Mouse (Mus musculus): ENCODE results near the gene Rnf13. TPM values are rescaled to one million over a fixed set of nuclear protein-coding genes. Genes with fewer than 3 reads are reported as not detected.

The Rnf13 gene
- polyA plus RNA-seq, 1 experiment = 151 TPM

DNA sequence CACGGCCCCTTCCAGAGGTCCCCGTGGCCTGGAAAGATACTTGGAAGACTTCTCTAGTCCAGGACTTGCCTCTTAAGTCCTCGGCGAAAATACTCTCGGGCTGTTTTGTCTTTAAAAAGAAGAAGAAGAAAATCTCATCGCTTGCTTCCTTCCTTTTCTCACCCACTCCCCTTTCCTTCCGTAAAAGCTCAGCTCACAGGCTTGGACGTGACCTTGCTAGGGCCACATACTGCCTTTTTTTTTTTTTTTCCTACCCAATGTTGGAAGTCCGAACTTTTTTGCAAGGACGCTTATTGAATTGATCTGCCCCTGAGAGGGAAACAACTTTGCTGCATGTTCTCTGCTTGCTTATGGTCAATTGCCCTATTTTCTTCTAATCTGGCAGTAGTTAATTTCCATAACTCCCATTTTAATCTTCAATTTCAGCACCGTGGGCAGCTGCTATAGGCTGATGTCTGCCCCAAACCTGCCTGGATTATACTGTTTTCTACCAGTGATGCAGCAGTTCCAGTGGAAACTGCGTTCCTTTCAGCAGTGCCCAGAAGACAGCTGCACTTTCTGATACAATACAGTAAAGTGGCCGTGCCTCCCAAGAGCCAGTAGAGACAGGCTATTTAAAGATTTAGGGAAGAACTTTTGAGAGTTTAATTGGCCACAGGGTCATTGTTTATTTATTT, 695 bp downstream of the Rnf13 start:
- H3K36me3 ChIP-seq (ENCODE audit: control insufficient read depth, insufficient read depth, low read length) = no peaks in the 10 kb centered on the region
- peak; percentile 4 for DNase-seq
- TF ChIP-seq POLR2A (IDR thresholded peaks at IDR 0.05; ENCODE audit: low read depth, low read length) = no peak
- no peak for TF ChIP-seq CTCF (conservative IDR thresholded peaks at IDR 0.05; ENCODE audit: insufficient read depth, insufficient read length, low read depth, low read length)
- peak overlapping the region; percentile 77 for H3K27ac ChIP-seq (ENCODE audit: insufficient read depth, low read depth, low read length)
- under 1% methylated on average over 13 of the region's 13 CpGs for WGBS
- H3K4me3 ChIP-seq (ENCODE audit: insufficient read depth, low read depth, low read length) = peak overlapping the region; percentile 72
- H3K27me3 ChIP-seq (replicated peaks; ENCODE audit: control insufficient read depth, insufficient read depth, low read length) = no peaks in the 10 kb centered on the region
- H3K4me1 ChIP-seq (ENCODE audit: control insufficient read depth, insufficient read depth, low read length) = peaks cover 3% of the 10 kb centered on the region; the same call in 1 of the 2 replicates

DNA sequence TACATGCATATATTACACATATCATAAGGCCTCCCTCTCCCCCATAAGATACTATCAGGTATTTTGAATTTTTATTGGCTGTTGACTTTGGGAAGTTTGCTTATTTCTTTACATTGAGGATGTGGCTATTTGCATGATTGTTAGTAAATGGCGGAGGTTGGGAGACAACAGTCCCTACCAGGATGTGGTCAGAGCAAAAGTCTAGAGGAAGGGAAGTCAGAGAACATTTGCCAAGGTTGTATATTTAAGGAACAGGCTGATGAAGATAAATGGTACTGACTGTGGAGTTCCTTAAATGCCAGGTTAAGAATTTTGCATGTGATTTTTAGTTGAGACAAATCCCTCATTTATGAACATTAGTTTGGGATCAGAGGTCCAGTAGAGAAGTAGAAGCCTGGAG, 4.0 kb downstream of the Rnf13 start:
- Histone ChIP-seq H3K27ac (ENCODE audit: insufficient read depth, low read depth, low read length) (no peak overlapping the region), H3K36me3 (ENCODE audit: control insufficient read depth, insufficient read depth, low read length) (no peaks in the 10 kb centered on the region), H3K27me3 (replicated peaks; ENCODE audit: control insufficient read depth, insufficient read depth, low read length) (no peaks in the 10 kb centered on the region), H3K4me1 (ENCODE audit: control insufficient read depth, insufficient read depth, low read length) (peaks cover 3% of the 10 kb centered on the region; the same call in 1 of the 2 replicates), H3K4me3 (ENCODE audit: insufficient read depth, low read depth, low read length) (no peak overlapping the region)
- 82% methylated on average over 1 of the region's 1 CpGs for WGBS
- no peak for DNase-seq
- no peak for TF ChIP-seq POLR2A (IDR thresholded peaks at IDR 0.05; ENCODE audit: low read depth, low read length)
- TF ChIP-seq CTCF (conservative IDR thresholded peaks at IDR 0.05; ENCODE audit: insufficient read depth, insufficient read length, low read depth, low read length) = no peak

DNA sequence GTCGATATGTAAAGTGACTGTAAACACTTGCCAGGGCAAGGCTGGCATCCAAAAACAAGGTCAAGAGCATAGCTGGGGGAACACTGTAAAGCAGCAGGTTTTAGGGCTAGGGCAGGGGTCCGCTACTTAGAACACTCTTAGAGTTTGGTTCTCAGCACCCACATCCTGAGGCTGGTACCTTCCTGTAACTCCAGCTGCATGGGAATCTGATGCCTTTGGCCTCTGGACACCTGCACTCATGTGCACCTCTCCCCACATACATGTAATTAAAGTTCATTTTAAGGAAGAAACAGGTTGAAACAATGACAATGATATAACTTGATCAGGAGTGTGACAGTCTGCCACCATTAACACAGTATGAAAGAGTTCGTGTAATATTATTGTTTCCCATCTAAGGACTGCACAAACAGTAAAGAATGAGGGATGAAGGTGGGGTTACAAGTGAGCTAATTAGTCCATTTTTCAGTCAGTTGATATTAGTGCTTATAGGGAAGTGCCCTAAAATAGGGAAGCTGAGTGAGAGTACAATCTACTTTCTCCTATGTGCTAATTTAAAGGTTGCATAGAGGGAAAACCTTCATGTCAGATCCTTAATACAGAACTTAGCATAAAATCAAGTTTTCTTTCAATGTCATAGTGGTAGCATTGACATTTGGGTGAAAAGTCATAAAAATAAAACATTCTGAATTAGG, 12.9 kb downstream of the Rnf13 start:
- no peaks in the 10 kb centered on the region for H3K36me3 ChIP-seq (ENCODE audit: control insufficient read depth, insufficient read depth, low read length)
- 0 out of 2 replicates have a peak, but pooled peaks cover 3% of the 10 kb centered on the region for H3K4me1 ChIP-seq (ENCODE audit: control insufficient read depth, insufficient read depth, low read length)
- no peak for DNase-seq
- H3K4me3 ChIP-seq (ENCODE audit: insufficient read depth, low read depth, low read length) = no peak overlapping the region
- no peak overlapping the region for H3K27ac ChIP-seq (ENCODE audit: insufficient read depth, low read depth, low read length)
- 93% methylated on average over 3 of the region's 3 CpGs for WGBS
- H3K27me3 ChIP-seq (replicated peaks; ENCODE audit: control insufficient read depth, insufficient read depth, low read length) = no peaks in the 10 kb centered on the region
- TF ChIP-seq CTCF (conservative IDR thresholded peaks at IDR 0.05; ENCODE audit: insufficient read depth, insufficient read length, low read depth, low read length) (no peak), POLR2A (IDR thresholded peaks at IDR 0.05; ENCODE audit: low read depth, low read length) (no peak)

DNA sequence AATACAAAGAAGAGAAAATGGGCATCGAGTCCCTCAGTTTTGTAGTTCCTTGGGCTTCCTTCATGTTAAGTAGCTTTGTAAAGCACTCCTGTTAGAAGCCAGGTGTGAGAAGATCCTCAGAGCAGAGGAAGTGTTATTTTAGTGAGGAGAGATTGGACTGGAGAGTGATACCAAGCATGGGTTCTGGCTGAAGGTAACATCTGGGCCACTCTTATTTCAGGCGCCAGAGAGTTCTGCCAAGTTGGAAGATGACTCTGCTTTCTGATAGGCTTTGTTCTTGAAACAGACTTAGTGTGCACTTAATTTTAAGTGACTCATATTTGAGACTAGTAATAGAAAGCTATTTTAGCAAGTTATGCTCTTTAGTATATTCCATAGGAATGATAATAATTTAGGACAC, 41.1 kb downstream of the Rnf13 start:
- WGBS = 90% methylated on average over 2 of the region's 2 CpGs
- H3K4me3 ChIP-seq (ENCODE audit: insufficient read depth, low read depth, low read length) = no peak overlapping the region

DNA sequence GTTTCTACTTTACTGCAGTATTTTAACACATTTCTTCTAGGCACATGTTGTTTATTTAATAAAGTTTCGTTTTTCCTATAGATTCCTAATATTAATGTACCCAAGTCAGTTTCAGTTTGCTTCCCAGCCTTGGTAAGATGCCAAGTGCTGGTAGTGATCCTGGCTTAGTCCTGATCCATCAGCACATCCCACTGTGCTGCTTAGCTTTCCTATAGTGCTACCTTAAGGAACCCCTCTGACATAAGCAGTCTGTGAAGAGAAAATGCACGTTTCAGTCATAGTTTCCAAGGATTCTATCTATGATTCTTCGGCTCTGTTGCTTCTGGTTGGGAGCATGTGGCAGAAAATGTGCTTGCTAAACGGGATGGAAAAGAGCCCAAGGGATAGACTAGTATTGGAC, 52.6 kb downstream of the Rnf13 start:
- H3K4me3 ChIP-seq (ENCODE audit: insufficient read depth, low read depth, low read length) = no peak overlapping the region
- 85% methylated on average over 4 of the region's 4 CpGs for WGBS
- no peaks in the 10 kb centered on the region for H3K27me3 ChIP-seq (replicated peaks; ENCODE audit: control insufficient read depth, insufficient read depth, low read length)
- H3K27ac ChIP-seq (ENCODE audit: insufficient read depth, low read depth, low read length) = no peak overlapping the region
- no peak for DNase-seq
- TF ChIP-seq POLR2A (IDR thresholded peaks at IDR 0.05; ENCODE audit: low read depth, low read length) (no peak), CTCF (conservative IDR thresholded peaks at IDR 0.05; ENCODE audit: insufficient read depth, insufficient read length, low read depth, low read length) (no peak)
- H3K4me1 ChIP-seq (ENCODE audit: control insufficient read depth, insufficient read depth, low read length) = no peaks in the 10 kb centered on the region
- no peaks in the 10 kb centered on the region for H3K36me3 ChIP-seq (ENCODE audit: control insufficient read depth, insufficient read depth, low read length)

More for the DNA sequence above, 41.1 kb downstream of the Rnf13 start:
- no peak for TF ChIP-seq POLR2A (IDR thresholded peaks at IDR 0.05; ENCODE audit: low read depth, low read length)
- no peak for TF ChIP-seq CTCF (conservative IDR thresholded peaks at IDR 0.05; ENCODE audit: insufficient read depth, insufficient read length, low read depth, low read length)
- H3K27ac ChIP-seq (ENCODE audit: insufficient read depth, low read depth, low read length) = no peak overlapping the region
- H3K4me1 ChIP-seq (ENCODE audit: control insufficient read depth, insufficient read depth, low read length) = no peaks in the 10 kb centered on the region
- no peaks in the 10 kb centered on the region for H3K27me3 ChIP-seq (replicated peaks; ENCODE audit: control insufficient read depth, insufficient read depth, low read length)
- no peak for DNase-seq
- H3K36me3 ChIP-seq (ENCODE audit: control insufficient read depth, insufficient read depth, low read length) = 0 out of 2 replicates have a peak, but pooled peaks cover 2% of the 10 kb centered on the region

DNA sequence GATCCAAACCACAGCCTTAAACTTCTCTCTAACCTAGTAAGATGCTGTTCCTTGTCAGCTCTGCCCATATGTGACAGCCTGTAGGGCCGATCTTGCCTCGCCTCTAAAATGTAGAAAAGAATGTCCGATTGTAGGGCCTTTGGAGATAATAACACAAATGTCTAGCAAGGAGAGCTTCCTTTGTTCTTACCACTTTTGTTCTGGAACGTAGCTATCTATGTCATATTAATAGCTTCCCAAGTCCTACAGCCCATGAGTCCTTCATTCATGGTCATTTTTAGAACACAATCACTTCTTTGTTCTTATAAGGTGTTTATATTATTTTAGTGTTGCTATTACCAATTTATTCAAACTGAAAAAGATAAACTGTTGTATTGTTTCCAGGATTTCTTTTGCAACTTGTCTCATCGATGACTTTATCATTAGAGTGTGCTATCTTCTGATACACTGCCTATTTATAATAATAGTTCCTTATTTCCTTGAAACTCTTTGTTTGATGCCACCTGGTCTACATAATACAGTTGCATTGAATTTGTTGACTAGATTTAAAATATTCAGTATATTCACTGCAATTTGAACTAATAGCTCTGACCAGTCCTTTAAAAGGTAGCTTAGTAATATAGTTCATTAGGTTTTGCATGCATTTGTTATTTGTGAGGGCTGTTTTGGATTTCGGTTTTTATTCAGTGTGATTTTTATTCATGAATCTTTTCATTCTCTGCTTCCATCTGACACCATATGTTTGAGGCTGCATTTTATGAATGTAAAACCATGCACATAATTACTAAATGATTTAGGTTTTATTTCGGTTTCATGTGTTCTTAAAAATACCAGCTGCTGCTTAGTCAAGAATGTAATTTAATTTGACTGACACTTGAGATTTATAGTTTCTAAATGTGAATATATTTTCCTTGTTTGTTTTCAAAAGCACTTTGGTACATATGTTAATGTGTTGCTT, 53.4 kb downstream of the Rnf13 start:
- WGBS = 89% methylated on average over 7 of the region's 7 CpGs
- H3K27ac ChIP-seq (ENCODE audit: insufficient read depth, low read depth, low read length) = no peak overlapping the region
- H3K4me3 ChIP-seq (ENCODE audit: insufficient read depth, low read depth, low read length) = no peak overlapping the region
- no peak for TF ChIP-seq POLR2A (IDR thresholded peaks at IDR 0.05; ENCODE audit: low read depth, low read length)
- TF ChIP-seq CTCF (conservative IDR thresholded peaks at IDR 0.05; ENCODE audit: insufficient read depth, insufficient read length, low read depth, low read length) = no peak
- H3K4me1 ChIP-seq (ENCODE audit: control insufficient read depth, insufficient read depth, low read length) = 0 out of 2 replicates have a peak, but pooled peaks cover 2% of the 10 kb centered on the region
- no peaks in the 10 kb centered on the region for H3K36me3 ChIP-seq (ENCODE audit: control insufficient read depth, insufficient read depth, low read length)
- no peak for DNase-seq
- H3K27me3 ChIP-seq (replicated peaks; ENCODE audit: control insufficient read depth, insufficient read depth, low read length) = no peaks in the 10 kb centered on the region

Data from kidney, adult 2 months (tissue).